Mouse (Mus musculus) left cerebral cortex, postnatal 25 days (tissue): ENCODE measurements around the gene Creb5. TPM values are rescaled to one million over a fixed set of nuclear protein-coding genes. Genes with fewer than 3 reads are reported as not detected.

Experiments used
- DNase-seq, 2 experiments: peaks; one replicate each; pipeline ENCODE4 v3.0.0; 2022; ENCODE audit warnings: low spot score in 2 of 2, mixed read lengths in 1 of 2
- intact Hi-C: fragments of 180-260 bp; cut with DNase I; formaldehyde crosslinking; loops from one replicate; pipeline ENCODE4 v1.15.1; 2025
- total RNA-seq, 2 experiments: library from RNA; stranded (reverse); gene quantifications; 2 replicates each; pipeline ENCODE4 v1.2.3; 2021

Gene Creb5
- total RNA-seq, 2 experiments from 2014 or later, result 3.2 to 3.9 TPM

- no peak for DNase-seq
- intact Hi-C loops, result no loop called here
Measured at GRCm38 (mm10) chr6:53709694-53710442, 422.8 kb downstream of the Creb5 start.

GRCm38 (mm10) chr6:53710560-53710959 is 423.5 kb downstream of the Creb5 start:
- DNase-seq, result no peak
- intact Hi-C loops, result no loop called here

DNA sequence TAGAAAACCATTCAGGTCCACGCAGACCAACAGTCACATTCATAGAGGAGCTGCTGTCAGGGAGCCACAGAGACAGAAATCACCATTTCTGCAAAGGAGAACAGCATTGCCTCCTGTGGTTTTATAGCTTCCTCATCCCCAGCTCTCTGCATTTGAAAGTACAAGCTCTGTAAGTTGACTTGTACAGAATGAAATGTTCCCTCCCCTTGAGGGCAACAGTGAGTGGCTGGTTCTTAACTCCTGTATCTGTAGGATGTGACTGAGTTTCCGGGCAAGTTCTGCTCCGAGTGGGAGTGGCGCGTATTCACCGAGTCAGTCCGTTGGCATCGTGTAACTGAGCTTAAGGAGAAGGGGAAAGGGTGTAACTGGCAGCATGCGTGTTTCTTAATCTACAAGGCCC is 426.1 kb downstream of the Creb5 start:
- intact Hi-C loops, result no loop called here
- DNase-seq, result no peak

DNA sequence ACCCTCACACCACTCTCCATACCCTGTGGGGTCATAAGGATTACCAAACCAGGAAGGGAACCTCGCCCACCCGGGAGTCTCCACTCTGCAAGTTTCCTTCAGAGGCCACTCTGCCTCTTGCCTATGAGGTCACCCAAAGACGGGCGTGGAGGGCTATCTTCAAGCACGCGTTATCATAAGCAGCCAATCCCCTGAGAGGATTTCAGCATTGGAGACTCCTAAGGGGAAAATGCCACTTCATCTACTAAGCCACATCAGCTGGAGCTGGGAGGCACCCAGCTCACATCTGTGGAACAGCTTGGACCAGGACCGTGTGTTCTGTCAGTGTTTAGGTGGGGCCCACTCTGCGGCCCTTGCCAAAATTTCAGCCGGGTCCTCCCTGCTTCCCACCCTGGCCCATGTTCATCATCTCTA is 427.8 kb downstream of the Creb5 start:
- no peak for DNase-seq
- intact Hi-C loops, result no loop called here

DNA sequence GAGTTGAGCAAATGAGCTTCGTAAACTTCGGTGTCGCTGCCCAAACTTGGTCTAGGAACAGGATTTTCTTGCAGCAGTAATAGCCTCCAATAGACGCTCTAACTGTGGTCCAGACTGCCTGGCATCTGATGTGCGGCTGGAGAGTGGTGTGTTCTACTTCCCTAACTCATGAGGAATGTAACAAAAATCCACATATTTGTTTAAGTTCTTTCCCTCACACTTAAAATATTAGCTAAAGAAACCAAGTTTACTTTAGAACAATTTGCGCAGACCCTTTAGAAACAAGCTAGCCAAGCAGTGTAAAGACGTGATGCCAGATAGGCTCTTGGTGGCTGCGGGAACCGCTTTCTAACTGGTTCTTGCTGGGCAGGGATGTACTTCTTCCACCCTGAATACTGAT is 428.9 kb downstream of the Creb5 start:
- intact Hi-C loops, result no loop called here
- no peak for DNase-seq

DNA sequence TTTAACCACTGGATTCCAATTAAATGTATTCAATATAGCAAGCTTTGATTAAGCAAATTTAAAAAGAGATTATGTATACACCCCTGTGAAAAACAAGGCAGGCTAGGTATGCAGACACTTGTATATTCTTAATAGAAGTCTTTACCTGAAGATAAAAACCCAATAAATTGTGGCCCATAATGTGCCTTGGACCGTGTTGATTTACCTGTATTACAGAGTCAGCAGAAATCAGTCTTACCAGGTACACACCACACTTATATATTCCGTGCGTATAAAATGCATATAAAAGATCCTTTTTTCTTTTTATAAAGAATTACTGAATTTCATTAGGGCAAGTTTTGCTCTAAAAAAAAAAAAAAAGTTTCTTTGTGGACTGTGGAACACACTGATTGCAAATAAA is 432.9 kb downstream of the Creb5 start:
- intact Hi-C loops, result loop anchor here (2.0 to 5.0 kb wide), 4 partner anchors 433 to 558 kb away; partner anchors contain the start of gene Creb5
- DNase-seq, result no peak

DNA sequence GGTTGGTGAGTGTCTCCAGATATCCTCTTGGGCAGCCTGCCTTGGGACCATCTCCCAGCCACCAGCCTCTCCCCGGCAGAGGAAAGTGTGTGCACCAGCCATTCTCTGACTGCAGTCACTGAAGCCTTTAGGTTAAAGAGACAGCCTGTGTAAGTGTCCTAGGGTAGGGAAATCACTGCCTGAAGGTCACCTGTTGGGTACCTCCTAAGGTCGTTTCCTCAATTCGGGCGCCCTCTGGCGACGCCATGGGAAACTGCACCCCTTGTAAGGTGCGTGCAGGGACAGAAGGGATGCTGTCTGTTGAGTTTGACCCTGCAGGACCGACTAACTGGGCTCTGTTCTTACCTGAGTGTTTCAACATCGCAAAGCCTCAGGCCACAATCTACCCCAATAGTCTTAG is 434.5 kb downstream of the Creb5 start:
- intact Hi-C loops, result loop anchor here (2.0 to 5.0 kb wide), 4 partner anchors 434 to 559 kb away; partner anchors contain the start of gene Creb5
- peak; percentile 59 to 71 for DNase-seq

DNA sequence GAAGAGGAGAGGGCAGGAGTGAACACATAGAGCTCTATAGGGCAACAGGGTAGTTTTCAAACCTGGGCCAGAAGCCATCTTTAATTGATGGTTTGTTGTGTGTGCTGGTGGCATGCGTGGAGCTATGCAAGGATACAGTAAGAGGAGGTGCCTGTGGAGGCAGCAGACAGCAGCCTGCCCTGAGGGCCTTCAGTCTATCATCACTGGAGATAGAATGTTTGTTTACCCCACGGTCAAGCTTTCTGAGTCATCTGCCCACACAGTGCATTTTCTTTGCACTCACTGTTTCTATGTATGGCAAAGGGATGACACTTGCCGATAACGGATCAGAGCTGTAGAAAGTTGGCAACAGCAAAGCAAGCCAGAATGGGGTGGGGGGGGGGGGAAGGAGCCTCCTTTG is 435.6 kb downstream of the Creb5 start:
- intact Hi-C loops, result loop anchor here (5.0 kb wide), 2 partner anchors 435 to 560 kb away; partner anchors contain the start of gene Creb5
- DNase-seq, result no peak

DNA sequence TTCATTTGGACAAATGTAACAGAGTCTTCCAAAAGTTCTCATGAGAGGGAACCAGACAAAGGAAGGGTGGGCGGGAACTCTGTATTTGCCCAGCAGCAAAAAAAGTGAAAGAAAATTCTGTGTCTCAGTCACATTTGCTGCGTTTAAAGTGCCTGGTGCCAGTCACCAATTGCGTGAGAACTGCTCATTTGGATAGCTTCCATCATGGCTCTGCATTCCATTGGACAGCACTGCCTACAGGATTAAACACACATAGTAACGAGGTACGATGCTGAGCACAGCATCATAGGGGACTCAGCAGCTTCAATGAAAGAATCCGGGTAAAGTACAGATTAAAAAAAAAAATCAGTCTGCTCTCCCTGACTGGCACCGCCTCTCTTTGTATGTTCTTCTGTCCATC is 443.4 kb downstream of the Creb5 start:
- DNase-seq, result no peak
- intact Hi-C loops, result no loop called here

GRCm38 (mm10) chr6:53730996-53731485 is 444.0 kb downstream of the Creb5 start:
- no peak for DNase-seq
- intact Hi-C loops, result no loop called here

DNA sequence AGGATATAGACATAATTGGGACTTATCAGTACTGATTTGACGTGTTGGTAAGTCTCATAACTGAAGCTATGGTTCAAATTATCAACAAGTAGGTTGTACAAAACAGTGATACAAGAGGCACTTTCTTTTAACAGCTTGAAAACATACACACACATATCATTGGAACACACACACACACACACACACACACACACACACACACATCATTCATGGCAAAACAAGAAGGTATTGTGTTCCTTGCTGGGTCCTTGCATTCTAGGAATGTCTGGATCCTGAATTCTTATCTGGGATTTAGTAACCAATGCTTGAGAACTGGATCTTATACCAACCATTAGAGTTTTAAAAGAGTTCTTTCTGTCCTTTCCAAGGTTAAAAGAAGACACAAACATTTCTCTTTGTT is 446.5 kb downstream of the Creb5 start:
- intact Hi-C loops, result no loop called here
- no peak for DNase-seq

- no peak for DNase-seq
- intact Hi-C loops, result no loop called here
Measured at GRCm38 (mm10) chr6:53733999-53734398, 446.9 kb downstream of the Creb5 start.

- no peak for DNase-seq
- intact Hi-C loops, result no loop called here
Measured at GRCm38 (mm10) chr6:53735696-53736095, 448.6 kb downstream of the Creb5 start.

DNA sequence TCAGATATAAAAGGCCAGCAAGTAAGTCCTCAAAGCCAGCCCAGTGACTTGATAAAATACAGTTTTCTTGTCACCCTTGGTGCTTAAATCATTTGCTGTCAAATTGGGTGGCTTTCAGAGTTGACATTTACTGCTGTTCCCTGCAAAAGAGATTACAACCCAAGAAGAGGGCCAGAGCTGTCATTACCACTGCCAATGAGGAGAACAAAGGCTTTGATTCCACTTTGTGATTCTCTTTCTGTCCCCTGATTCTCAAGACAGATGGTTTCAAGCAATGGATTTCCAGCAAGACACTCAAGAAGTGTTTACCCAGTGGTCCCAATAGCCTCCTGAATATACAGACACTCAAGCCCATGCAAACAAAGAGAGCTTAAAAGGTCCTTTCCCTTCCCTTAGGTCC is 451.1 kb downstream of the Creb5 start:
- intact Hi-C loops, result no loop called here
- no peak for DNase-seq

DNA sequence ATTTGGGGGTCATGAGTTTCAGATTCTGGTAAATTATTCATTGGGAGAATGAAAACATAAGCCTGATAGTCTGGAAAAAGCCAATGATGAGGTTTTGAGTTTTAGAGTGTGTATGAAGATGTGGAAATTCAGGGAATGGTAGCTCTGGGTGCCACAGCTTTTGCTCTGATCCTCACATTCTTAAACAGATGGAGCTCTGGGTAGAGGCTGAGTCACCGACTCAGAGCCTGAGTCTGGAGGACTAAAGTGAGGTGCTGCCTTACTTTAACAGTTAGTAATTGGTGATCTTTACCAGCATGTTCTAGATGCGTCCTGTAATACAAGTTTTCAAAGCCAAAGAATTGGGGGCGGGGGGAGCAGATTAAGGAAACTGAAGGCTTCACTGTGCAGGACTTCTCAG is 454.2 kb downstream of the Creb5 start:
- DNase-seq, result peak in 1 of 2 experiments; percentile 38
- intact Hi-C loops, result no loop called here

Other genes with a start within 250 kb of the Creb5 start
- 10 to 100 TPM; 32.8 to 35.3 TPM for gene Jazf1, start 218.6 kb upstream of the Creb5 start, total RNA-seq